Mouse (Mus musculus) gastrocnemius, adult 2 months (tissue): ENCODE measurements around the gene Neurod2. TPM values are rescaled to one million over a fixed set of nuclear protein-coding genes. Genes with fewer than 3 reads are reported as not detected.
A peak's percentile ranks its signal among the peaks of the same experiment; 100 is the strongest.

ENCODE experiments used
- DNase-seq: peaks from one replicate; pipeline ENCODE4 v3.0.0; 2022
- H3K27ac ChIP-seq: fragments of 200-600 bp; 2 replicates; pipeline ENCODE4 v1.8.1; 2022; ENCODE audit warnings: mild to moderate bottlenecking
- H3K4me3 ChIP-seq: fragments of 200-600 bp; 2 replicates; pipeline ENCODE4 v1.8.1; 2022; ENCODE audit warnings: mild to moderate bottlenecking, moderate library complexity
- CTCF ChIP-seq: fragments of 200-600 bp; IDR thresholded peaks from 2 replicates; pipeline ENCODE4 v1.8.1; 2022; ENCODE audit warnings: antibody characterized with exemption, mild to moderate bottlenecking, moderate library complexity
- intact Hi-C: fragments of 180-260 bp; cut with DNase I; formaldehyde crosslinking; loops from one replicate; pipeline ENCODE4 v1.15.1; 2025
- total RNA-seq, 2 experiments: library from RNA; stranded (reverse); gene quantifications; 2 replicates each; pipeline ENCODE4 v1.2.3; 2021

Neurod2 gene
- total RNA-seq, 2 experiments from 2014 or later = not detected

DNA sequence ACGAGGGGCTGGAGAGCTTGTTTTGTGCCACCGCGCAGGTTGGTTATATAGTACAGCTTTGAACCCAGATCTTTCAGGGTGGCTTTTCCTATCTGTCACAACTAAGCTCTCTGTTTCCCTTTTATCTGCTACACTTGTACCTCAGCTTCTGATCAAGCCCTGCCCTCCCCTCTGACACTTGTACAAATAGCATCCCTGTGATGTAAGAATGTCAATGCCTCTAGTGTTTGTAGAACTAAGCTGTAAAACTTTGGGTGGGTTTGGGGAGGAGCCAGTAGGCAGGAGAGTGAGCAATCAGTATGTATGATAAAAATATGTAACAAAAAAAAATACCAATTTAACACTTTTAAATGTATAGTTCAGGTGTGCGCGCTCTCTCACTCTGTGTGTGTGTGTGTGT, 35.0 kb upstream of the Neurod2 start:
- no peak overlapping the region for H3K27ac ChIP-seq
- intact Hi-C loops = no loop called here
- TF ChIP-seq CTCF = no peak
- no peak overlapping the region for H3K4me3 ChIP-seq
- DNase-seq = no peak

DNA sequence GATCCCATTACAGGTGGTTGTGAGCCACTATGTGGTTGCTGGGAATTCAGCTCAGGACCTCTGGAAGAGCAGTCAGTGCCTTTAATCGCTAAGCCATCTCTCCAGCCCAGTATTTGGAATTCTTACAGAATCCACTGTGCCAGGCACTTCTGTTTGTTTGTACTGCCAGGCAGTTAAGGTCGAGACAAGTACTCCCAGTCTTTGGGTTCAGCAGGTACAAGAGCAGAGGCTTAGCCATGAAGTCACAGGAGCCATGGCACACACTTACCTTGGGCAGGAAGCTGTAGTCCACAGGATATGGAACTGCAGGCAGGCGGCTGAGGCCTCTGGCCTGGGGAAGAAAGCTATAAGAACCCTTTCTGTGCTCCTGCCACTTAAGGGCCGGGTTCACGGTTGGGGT, 34.4 kb upstream of the Neurod2 start:
- H3K27ac ChIP-seq = no peak overlapping the region
- no peak for DNase-seq
- intact Hi-C loops = no loop called here
- no peak for TF ChIP-seq CTCF
- no peak overlapping the region for H3K4me3 ChIP-seq

- intact Hi-C loops = no loop called here
- Histone ChIP-seq H3K4me3 (peak overlapping the region; percentile 40), H3K27ac (peak overlapping the region; percentile 82)
- TF ChIP-seq CTCF = no peak
- peak; percentile 49 for DNase-seq
These were observed 31.5 kb upstream of the Neurod2 start for GRCm38 (mm10) chr11:98360866-98361521.

GRCm38 (mm10) chr11:98358161-98359083, 29.0 kb upstream of the Neurod2 start, which contains the start of gene Stard3:
Gene Stard3 (plus strand): TSS chr11:98358368.
- no peak for TF ChIP-seq CTCF
- peak within 1 kb of the TSS; percentile 98 for H3K27ac ChIP-seq
- intact Hi-C loops = loop anchor here (2.0 kb wide), 1 partner anchor 40 kb away; no protein-coding TSS in a partner anchor
- peak within 1 kb of the TSS; percentile 88 for H3K4me3 ChIP-seq
- peak; percentile 95 for DNase-seq

- DNase-seq = no peak
- H3K4me3 ChIP-seq = peak overlapping the region; percentile 88
- intact Hi-C loops = loop anchor here (2.0 kb wide), 1 partner anchor 41 kb away; no protein-coding TSS in a partner anchor
- H3K27ac ChIP-seq = peak overlapping the region; percentile 98
- TF ChIP-seq CTCF = no peak
These were observed 28.1 kb upstream of the Neurod2 start for GRCm38 (mm10) chr11:98357396-98358160.

GRCm38 (mm10) chr11:98356625-98357394, 27.4 kb upstream of the Neurod2 start:
- intact Hi-C loops = no loop called here
- peak overlapping the region; percentile 98 for H3K27ac ChIP-seq

GRCm38 (mm10) chr11:98355732-98356299, 26.4 kb upstream of the Neurod2 start:
- intact Hi-C loops = no loop called here
- TF ChIP-seq CTCF = peak; percentile 88; the same call in 1 of the 2 replicates
- no peak overlapping the region for H3K27ac ChIP-seq
- H3K4me3 ChIP-seq = no peak overlapping the region
- DNase-seq = no peak

More at GRCm38 (mm10) chr11:98356625-98357394, 27.4 kb upstream of the Neurod2 start:
- no peak for DNase-seq
- no peak for TF ChIP-seq CTCF
- H3K4me3 ChIP-seq = no peak overlapping the region

GRCm38 (mm10) chr11:98354445-98354844, 25.0 kb upstream of the Neurod2 start:
- H3K27ac ChIP-seq = no peak overlapping the region
- DNase-seq = no peak
- TF ChIP-seq CTCF = no peak
- intact Hi-C loops = no loop called here
- H3K4me3 ChIP-seq = no peak overlapping the region

DNA sequence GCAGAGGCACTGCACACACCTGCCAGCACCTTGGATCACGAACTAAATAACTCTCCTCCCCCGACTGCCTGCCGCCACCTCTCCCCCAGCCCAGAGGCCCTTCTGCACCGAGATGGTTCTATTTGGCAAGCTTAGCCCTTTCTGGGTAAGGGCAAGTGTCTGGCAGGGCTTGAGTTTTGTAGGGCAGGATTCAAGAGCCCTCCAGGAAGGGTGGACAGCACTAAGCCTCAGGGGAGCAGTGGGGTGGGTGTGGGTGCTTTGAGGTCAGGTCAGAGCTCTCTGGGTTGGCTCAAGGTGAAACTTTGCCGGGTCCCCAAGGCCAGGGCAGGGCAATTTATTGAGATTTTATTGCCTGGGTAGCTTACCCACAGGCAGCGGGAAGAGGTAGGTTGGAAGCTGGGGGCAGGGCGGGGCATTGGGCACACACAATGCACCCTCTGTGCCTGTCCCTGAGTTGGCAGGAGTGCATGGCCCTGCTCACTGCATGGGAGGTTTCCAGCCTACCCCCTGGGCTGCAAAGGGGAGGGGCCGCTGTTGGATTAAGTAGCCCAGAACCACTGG, 24.3 kb upstream of the Neurod2 start:
- H3K27ac ChIP-seq = no peak overlapping the region
- TF ChIP-seq CTCF = no peak
- H3K4me3 ChIP-seq = no peak overlapping the region
- DNase-seq = no peak
- intact Hi-C loops = no loop called here

GRCm38 (mm10) chr11:98352272-98352990, 23.0 kb upstream of the Neurod2 start:
- no peak for TF ChIP-seq CTCF
- H3K4me3 ChIP-seq = no peak overlapping the region
- no peak for DNase-seq
- H3K27ac ChIP-seq = no peak overlapping the region
- intact Hi-C loops = no loop called here
